Mouse (Mus musculus) cerebellum, postnatal 10 days (tissue): ENCODE measurements around the gene Rgs2.

Experiments
- DNase-seq, 2 experiments: peaks; one replicate each; pipeline ENCODE4 v3.0.0; 2021; ENCODE audit warnings: mixed read lengths in 2 of 2

Gene Rgs2

GRCm38 (mm10) chr1:144003904-144004740 lies at the start of gene Rgs2:
Gene Rgs2, minus strand, starts transcription at chr1:144004161.
- peak; percentile 99 for DNase-seq

- no peak for DNase-seq
Observed at GRCm38 (mm10) chr1:144053401-144053800, 49.4 kb upstream of the Rgs2 start.

- DNase-seq = no peak
Observed at GRCm38 (mm10) chr1:144041826-144042225, 37.9 kb upstream of the Rgs2 start.

GRCm38 (mm10) chr1:144033498-144033897 lies 29.5 kb upstream of the Rgs2 start:
- no peak for DNase-seq

- peak; percentile 13 to 41 for DNase-seq
Observed at GRCm38 (mm10) chr1:144030499-144030898, 26.5 kb upstream of the Rgs2 start.

GRCm38 (mm10) chr1:144029679-144030078 lies 25.7 kb upstream of the Rgs2 start:
- no peak for DNase-seq

- peak; percentile 53 to 58 for DNase-seq
Observed at GRCm38 (mm10) chr1:144018417-144018958, 14.5 kb upstream of the Rgs2 start.

- DNase-seq = no peak
Observed at GRCm38 (mm10) chr1:144013913-144014312, 10.0 kb upstream of the Rgs2 start.

GRCm38 (mm10) chr1:144007341-144007740 lies 3.4 kb upstream of the Rgs2 start:
- DNase-seq = no peak

- DNase-seq = peak; percentile 82 to 83
Observed at GRCm38 (mm10) chr1:144006542-144006941, 2.6 kb upstream of the Rgs2 start.

GRCm38 (mm10) chr1:144005648-144006047 lies 1.7 kb upstream of the Rgs2 start:
- DNase-seq = no peak

- peak in 1 of 2 experiments; percentile 46 for DNase-seq
Observed at GRCm38 (mm10) chr1:144004741-144005140, 780 bp upstream of the Rgs2 start.

GRCm38 (mm10) chr1:144003416-144003815 lies 545 bp downstream of the Rgs2 start:
- peak in 1 of 2 experiments; percentile 53 for DNase-seq

- DNase-seq = no peak
Observed at GRCm38 (mm10) chr1:144002715-144003066, 1.3 kb downstream of the Rgs2 start.

- DNase-seq = no peak
Observed at GRCm38 (mm10) chr1:144002036-144002714, 1.8 kb downstream of the Rgs2 start.

- DNase-seq = no peak
Observed at GRCm38 (mm10) chr1:144000246-144000645, 3.7 kb downstream of the Rgs2 start.

GRCm38 (mm10) chr1:143999371-143999920 lies 4.5 kb downstream of the Rgs2 start:
- DNase-seq = peak; percentile 43 to 59

- no peak for DNase-seq
Observed at GRCm38 (mm10) chr1:143993026-143993425, 10.9 kb downstream of the Rgs2 start.

GRCm38 (mm10) chr1:143992528-143992927 lies 11.4 kb downstream of the Rgs2 start:
- no peak for DNase-seq

- no peak for DNase-seq
Observed at GRCm38 (mm10) chr1:143990263-143990662, 13.7 kb downstream of the Rgs2 start.

- DNase-seq = no peak
Observed at GRCm38 (mm10) chr1:143989773-143990172, 14.2 kb downstream of the Rgs2 start.

GRCm38 (mm10) chr1:143988756-143989155 lies 15.2 kb downstream of the Rgs2 start:
- DNase-seq = no peak

GRCm38 (mm10) chr1:143984988-143985625 lies 18.9 kb downstream of the Rgs2 start:
- DNase-seq = no peak
